Mouse (Mus musculus) small intestine, adult 2 months (tissue): ENCODE data around the gene Stub1. TPM values are rescaled to one million over a fixed set of nuclear protein-coding genes. Genes with fewer than 3 reads are reported as not detected.
"Not testable (repeated sequence)": the region's sequence is repeated elsewhere in the genome, so short reads cannot be mapped to it uniquely, and the experiment has no call there.

Experiments
- H3K27ac ChIP-seq: fragments of 200-500 bp; 2 replicates; pipeline ENCODE4 v1.5.1; 2012; ENCODE audit warnings: low read depth, low read length, control low read depth, inconsistent platforms; ENCODE audit not compliant: insufficient read depth
- H3K27me3 ChIP-seq: fragments of 200-500 bp; 2 replicates; pipeline ENCODE4 v1.6.1; 2012; ENCODE audit warnings: mild to moderate bottlenecking, moderate library complexity, low read length, inconsistent platforms; ENCODE audit not compliant: control insufficient read depth, insufficient read depth
- H3K36me3 ChIP-seq: fragments of 200-500 bp; 2 replicates; pipeline ENCODE4 v1.6.1; 2012; ENCODE audit warnings: mild to moderate bottlenecking, low read length, control low read depth, inconsistent platforms; ENCODE audit not compliant: control insufficient read depth, insufficient read depth
- H3K4me1 ChIP-seq: fragments of 200-500 bp; 2 replicates; pipeline ENCODE4 v1.6.1; 2012; ENCODE audit warnings: low read length, inconsistent platforms, mixed read lengths; ENCODE audit not compliant: control insufficient read depth, insufficient read depth, insufficient read length
- H3K4me3 ChIP-seq: fragments of 200-500 bp; 2 replicates; pipeline ENCODE4 v1.5.1; 2012; ENCODE audit warnings: low read depth, mild to moderate bottlenecking, control low read depth, inconsistent platforms, low read length, moderate library complexity
- CTCF ChIP-seq: fragments of 200-500 bp; IDR thresholded peaks from 2 replicates; pipeline ENCODE4 v1.5.1; 2012; ENCODE audit warnings: low read depth, mild to moderate bottlenecking, control low read depth, inconsistent platforms, low read length, moderate library complexity, mixed read lengths; ENCODE audit not compliant: insufficient replicate concordance, insufficient read length; ENCODE audit errors: extremely low read depth
- POLR2A ChIP-seq: fragments of 200-500 bp; IDR thresholded peaks from 2 replicates; pipeline ENCODE4 v1.6.1; 2012; ENCODE audit warnings: low read depth, mild to moderate bottlenecking, control low read depth, inconsistent platforms, low read length, moderate library complexity
- WGBS: fragments of 180-500 bp; shearing (Covaris S2); methylation state at CpG from one replicate; pipeline ENCODE4 v1.1.7; 2018; 5-methylcytosine and 5-hydroxymethylcytosine counted together
- polyA plus RNA-seq: library from polyadenylated mRNA; depleted of rRNA; stranded (reverse); fragments of >200 nt; gene quantifications from 2 replicates; pipeline ENCODE4 v1.2.3, GENCODE M21; 2012

Gene Stub1
- polyA plus RNA-seq, 1 experiment, result 141 TPM

DNA sequence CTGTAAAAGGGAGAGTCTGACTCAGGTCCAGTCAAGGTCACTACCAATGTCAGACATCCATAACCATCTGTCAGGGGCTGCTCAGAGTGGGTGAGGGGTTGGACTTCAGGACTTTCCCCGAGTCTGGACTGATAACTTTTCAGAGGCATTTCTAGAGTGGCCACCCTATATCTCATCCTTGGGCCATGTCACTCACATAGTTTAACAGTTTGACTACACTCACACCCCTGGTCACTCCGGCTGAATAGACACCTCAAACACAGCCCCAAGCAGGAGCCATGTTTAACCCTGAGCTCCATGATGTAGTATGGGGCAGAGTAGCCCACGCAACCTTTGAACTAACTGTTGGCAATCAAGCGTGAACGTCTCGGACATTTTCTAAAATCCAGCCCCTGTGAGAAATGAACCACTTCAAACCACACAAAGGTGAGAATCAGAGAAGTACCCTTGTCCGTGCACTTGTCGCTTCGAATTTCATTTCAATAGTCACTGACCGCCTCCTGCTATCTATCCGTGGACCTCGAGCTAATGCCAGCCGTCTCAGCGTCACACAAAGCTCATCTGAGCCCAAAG lies 41.0 kb upstream of the Stub1 start:
- H3K27ac ChIP-seq, result no peak overlapping the region; the same call in 1 of the 2 replicates
- peaks cover 10% of the 10 kb centered on the region for H3K4me1 ChIP-seq
- TF ChIP-seq CTCF (no peak), POLR2A (no peak)
- WGBS, result 9% methylated on average over 14 of the region's 14 CpGs
- H3K36me3 ChIP-seq, result peaks cover 7% of the 10 kb centered on the region; the same call in 1 of the 2 replicates
- peak overlapping the region; percentile 78 for H3K4me3 ChIP-seq
- no peaks in the 10 kb centered on the region for H3K27me3 ChIP-seq

DNA sequence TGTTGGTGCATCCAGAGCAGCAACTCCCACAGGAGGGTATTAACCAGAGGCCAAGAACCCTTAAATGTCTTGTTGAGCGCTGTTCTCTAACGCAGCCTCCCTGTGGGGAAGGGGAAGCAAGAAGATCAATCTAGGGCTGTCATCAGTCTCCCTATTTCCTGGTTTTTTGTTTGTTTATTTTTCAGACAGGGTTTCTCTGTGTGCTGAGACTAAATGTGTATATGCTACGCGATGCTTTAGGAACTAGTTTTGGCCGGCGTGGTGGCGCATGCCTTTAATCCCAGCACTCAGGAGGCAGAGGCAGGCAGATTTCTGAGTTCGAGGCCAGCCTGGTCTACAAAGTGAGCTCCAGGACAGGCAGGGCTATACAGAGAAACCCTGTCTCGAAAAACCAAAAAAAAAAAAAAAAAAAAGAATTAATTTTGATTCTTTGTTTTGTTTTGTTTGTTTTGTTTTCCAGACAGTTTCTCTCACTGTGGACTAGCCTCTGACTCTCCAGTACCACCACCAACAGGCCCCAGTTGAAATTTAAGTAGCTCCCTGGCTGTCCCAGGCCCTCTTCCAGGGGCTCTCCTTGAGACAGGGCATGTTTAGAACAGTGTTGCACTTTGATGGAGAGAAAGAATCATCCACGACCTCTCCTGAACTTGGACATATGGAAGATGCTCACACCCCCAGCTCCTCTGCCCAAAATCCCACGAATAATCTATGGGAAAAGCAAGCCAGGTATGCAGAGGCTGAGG lies 40.4 kb upstream of the Stub1 start:
- Histone ChIP-seq H3K4me1 (peaks cover 13% of the 10 kb centered on the region), H3K36me3 (peaks cover 6% of the 10 kb centered on the region; the same call in 1 of the 2 replicates), H3K4me3 (no peak overlapping the region), H3K27ac (no peak overlapping the region), H3K27me3 (no peaks in the 10 kb centered on the region)
- no peak for TF ChIP-seq POLR2A
- TF ChIP-seq CTCF, result no peak
- 82% methylated on average over 11 of the region's 11 CpGs for WGBS

DNA sequence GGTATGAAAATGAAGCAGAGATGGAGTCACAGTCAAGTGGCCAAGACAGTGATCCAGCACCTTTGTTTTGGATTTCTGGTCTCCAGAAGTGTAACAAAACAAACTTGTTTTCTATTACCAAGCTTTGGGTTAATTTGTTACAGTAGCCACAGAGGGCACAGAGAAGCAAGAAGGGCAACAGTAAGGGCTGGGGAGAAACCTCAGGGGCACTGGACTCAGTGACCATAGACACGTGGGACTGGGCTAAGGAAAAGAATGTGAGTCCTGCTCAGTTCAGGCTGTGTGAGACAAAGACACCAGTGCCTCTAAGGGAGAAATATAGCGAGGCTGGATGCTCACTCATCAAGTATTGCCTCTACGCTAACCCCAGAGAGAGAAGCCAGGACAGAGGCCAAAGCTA lies 39.5 kb upstream of the Stub1 start:
- Histone ChIP-seq H3K27me3 (no peaks in the 10 kb centered on the region), H3K4me1 (peaks cover 15% of the 10 kb centered on the region), H3K4me3 (no peak overlapping the region), H3K36me3 (peaks cover under 1% of the 10 kb centered on the region; the same call in 1 of the 2 replicates), H3K27ac (no peak overlapping the region)
- WGBS, result 93% methylated on average over 3 of the region's 3 CpGs
- TF ChIP-seq CTCF (no peak), POLR2A (no peak)

DNA sequence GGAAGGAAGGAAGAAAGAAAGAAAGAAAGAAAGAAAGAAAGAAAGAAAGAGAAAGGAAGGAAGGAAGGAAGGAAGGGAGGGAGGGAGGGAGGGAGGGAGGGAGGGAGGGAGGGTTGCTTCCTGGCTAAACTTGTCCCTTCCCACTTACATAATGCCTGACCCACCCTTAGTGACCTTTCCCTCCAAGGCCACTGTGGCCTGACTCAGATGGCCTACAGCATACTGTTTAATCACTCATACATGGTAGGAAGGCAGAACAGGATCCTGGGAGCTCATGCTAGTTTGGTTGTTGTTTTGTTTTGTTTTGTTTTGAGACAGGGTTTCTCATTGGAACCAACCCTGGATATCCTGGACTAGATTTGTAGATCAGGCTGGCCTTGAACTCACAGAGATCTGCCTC lies 38.4 kb upstream of the Stub1 start:
- H3K4me1 ChIP-seq, result peaks cover 18% of the 10 kb centered on the region
- not testable (repeated sequence) for H3K4me3 ChIP-seq, H3K27me3 ChIP-seq, H3K36me3 ChIP-seq, H3K27ac ChIP-seq

DNA sequence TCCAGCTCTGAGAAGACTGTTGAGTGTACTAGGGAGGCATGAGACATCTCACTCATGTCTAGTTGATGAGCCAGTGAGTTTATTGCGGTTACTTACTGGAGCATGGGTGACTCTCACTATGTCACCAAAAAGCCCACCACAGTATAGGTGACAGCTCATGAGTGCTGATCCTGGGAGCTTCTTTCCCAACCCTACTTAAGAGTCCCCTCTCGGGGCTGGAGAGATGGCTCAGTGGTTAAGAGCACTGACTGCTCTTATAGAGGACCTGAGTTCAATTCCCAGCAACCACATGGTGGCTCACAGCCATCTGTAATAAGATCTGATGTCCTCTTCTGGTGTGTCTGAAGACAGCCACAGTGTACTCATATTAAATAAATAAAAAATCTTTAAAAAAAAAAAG lies 36.8 kb upstream of the Stub1 start:
- 90% methylated on average over 2 of the region's 2 CpGs for WGBS
- Histone ChIP-seq H3K27ac (no peak overlapping the region), H3K36me3 (no peaks in the 10 kb centered on the region), H3K4me1 (peaks cover 20% of the 10 kb centered on the region), H3K27me3 (no peaks in the 10 kb centered on the region), H3K4me3 (no peak overlapping the region)
- no peak for TF ChIP-seq CTCF
- TF ChIP-seq POLR2A, result no peak

DNA sequence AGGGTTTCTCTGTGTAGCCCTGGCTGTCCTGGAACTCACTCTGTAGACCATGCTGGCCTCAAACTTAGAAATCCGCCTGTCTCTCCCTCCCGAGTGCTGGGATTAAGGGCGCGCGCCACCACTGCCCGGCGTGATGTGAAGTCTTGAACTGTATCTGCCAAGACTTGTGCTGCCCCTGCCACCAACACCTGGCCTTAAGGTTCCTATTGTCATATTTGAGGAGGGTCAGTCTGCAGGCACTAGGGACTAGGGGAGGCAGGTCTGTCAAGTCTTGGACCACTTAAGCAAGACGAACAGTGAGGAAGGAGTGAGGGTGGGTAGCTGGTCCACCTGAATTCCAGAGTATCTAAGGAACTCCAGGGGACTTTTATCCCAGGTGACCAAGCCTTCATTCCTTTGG lies 36.3 kb upstream of the Stub1 start:
- Histone ChIP-seq H3K4me3 (no peak overlapping the region), H3K4me1 (peaks cover 25% of the 10 kb centered on the region), H3K36me3 (no peaks in the 10 kb centered on the region), H3K27ac (no peak overlapping the region), H3K27me3 (no peaks in the 10 kb centered on the region)
- 86% methylated on average over 8 of the region's 8 CpGs for WGBS
- TF ChIP-seq POLR2A (no peak), CTCF (no peak)

DNA sequence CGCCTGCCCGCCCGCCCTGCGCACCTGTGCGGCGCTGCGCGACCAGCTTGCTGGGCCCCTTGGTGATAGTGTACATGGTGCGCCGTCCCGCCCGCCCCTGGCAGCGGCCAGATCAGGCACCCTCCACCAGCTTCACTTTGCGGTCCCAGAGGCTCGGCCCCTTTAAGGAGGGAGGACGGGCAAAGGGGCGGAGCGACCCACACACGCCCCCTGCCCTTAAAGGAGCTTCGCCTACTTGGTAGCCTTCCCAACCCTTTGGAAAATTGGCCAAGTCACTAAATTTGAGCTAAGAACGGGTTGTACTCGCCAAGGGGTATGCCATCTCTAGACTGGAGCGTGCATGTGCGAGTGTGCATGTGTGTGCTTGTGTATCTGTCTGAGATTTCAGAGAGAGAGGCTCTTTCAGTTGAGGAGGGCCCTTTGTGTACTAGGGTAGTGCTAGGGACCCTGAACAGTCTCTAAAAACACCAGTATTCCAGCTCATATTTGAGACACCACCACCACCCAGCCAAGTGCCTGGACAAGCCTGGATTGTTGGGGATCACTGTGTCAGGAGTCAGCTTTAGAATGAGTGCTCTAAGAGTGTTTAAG lies 35.5 kb upstream of the Stub1 start, which contains the start of gene Mcrip2:
TSS of gene Mcrip2 (minus strand) at position 164 of the 591 bp plus-strand sequence.
- Histone ChIP-seq H3K4me1 (peaks cover 31% of the 10 kb centered on the region), H3K36me3 (no peaks in the 10 kb centered on the region), H3K27ac (peak within 1 kb of the TSS; percentile 64), H3K4me3 (peak within 1 kb of the TSS; percentile 90), H3K27me3 (no peaks in the 10 kb centered on the region)
- TF ChIP-seq CTCF, result no peak
- TF ChIP-seq POLR2A, result peak; percentile 68
- under 1% methylated on average over 24 of the region's 24 CpGs for WGBS
